Mouse (Mus musculus) cortical plate, adult 2 months (tissue): ENCODE data around the gene Cd52. TPM values are rescaled to one million over a fixed set of nuclear protein-coding genes. Genes with fewer than 3 reads are reported as not detected.
"Not testable (repeated sequence)": the region's sequence is repeated elsewhere in the genome, so short reads cannot be mapped to it uniquely, and the experiment has no call there.

ENCODE experiments used
- H3K27ac ChIP-seq: fragments of 200-500 bp; 2 replicates; pipeline ENCODE4 v1.5.1; 2012; ENCODE audit warnings: low read length, control low read depth, inconsistent platforms; ENCODE audit not compliant: insufficient read depth
- H3K4me1 ChIP-seq: fragments of 200-500 bp; 2 replicates; pipeline ENCODE4 v1.6.1; 2011; ENCODE audit warnings: low read length; ENCODE audit not compliant: control insufficient read depth, insufficient read depth
- H3K4me3 ChIP-seq: fragments of 200-500 bp; 2 replicates; pipeline ENCODE4 v1.5.1; 2011; ENCODE audit warnings: mild to moderate bottlenecking, low read length, control low read depth; ENCODE audit not compliant: insufficient read depth
- CTCF ChIP-seq: fragments of 200-500 bp; IDR thresholded peaks from 2 replicates; pipeline ENCODE4 v1.5.1; 2011; ENCODE audit warnings: mild to moderate bottlenecking, control low read depth, low read length; ENCODE audit not compliant: insufficient read depth; ENCODE audit errors: extremely low read depth
- POLR2A ChIP-seq: fragments of 200-500 bp; IDR thresholded peaks from 2 replicates; pipeline ENCODE4 v1.6.1; 2011; ENCODE audit warnings: mild to moderate bottlenecking, low read length, control low read depth; ENCODE audit not compliant: insufficient read depth; ENCODE audit errors: extremely low read depth
- polyA plus RNA-seq: library from polyadenylated mRNA; depleted of rRNA; stranded (reverse); fragments of >200 nt; gene quantifications from 2 replicates; pipeline ENCODE4 v1.2.3, GENCODE M21; 2012; rRNA removed

The Cd52 gene
- 4.2 and 5.5 TPM in 2 replicates for polyA plus RNA-seq

- Histone ChIP-seq H3K4me1 (no peaks in the 10 kb centered on the region), H3K27ac (no peak within 1 kb of the TSS), H3K4me3 (no peak within 1 kb of the TSS)
- TF ChIP-seq POLR2A (no peak), CTCF (no peak)
Observed at GRCm38 (mm10) chr4:134094923-134095547, at the start of gene Cd52. Gene Cd52 (minus strand): TSS chr4:134095082.

GRCm38 (mm10) chr4:134144297-134144696, 49.4 kb upstream of the Cd52 start:
- not testable (repeated sequence) for H3K27ac ChIP-seq, H3K4me1 ChIP-seq, H3K4me3 ChIP-seq

DNA sequence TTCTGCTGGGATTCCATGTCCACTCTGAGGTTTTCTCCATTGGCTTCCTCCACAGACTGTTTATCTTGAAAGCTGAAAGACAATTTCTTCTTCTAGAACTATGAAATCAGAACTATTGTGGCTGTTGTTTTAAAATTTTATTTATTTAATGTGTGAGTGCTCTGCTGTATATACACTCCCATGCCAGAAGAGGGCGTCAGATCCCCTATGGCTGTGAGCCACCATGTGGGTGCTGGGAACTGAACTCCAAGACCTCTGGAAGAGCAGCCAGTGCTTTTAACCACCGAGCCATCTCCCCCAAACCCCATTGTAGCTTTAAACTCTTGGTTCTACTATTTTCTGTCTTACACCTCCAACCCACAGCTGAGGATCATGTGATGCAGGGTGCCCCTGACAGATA, 44.0 kb upstream of the Cd52 start:
- TF ChIP-seq POLR2A (no peak), CTCF (no peak)
- Histone ChIP-seq H3K27ac (no peak overlapping the region), H3K4me3 (no peak overlapping the region), H3K4me1 (no peaks in the 10 kb centered on the region)

DNA sequence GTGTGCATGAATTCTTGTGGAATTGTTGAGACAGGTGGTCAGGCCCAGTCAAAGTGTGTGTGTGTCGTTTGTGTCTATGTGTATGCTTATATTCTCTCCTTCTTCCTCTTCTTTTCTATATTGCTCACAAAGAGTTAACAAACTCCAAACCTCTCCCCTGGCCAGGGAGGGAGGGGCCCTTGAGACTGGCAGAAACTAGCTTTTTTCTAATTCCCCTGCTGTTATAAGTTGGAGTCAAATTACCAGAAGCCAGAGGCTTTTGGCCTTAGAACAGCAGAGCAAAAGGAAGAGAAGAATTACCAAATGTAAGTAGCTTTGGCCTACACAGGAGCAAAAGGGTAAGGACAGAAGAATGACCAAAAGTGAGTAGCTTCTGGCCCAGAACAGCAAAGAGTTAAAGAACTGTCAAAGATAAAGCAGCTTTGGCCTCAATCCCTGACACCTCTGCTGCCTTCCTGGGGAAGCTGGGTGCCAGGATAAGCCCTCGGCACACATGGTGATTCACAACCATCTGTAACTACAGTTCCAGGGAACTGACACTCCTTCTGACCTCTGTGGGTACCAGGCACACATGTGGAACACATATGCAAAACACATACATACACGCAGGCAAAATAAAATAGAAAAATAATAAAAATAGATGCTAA, 41.5 kb upstream of the Cd52 start:
- no peak overlapping the region for H3K27ac ChIP-seq
- H3K4me1 ChIP-seq: no peaks in the 10 kb centered on the region
- H3K4me3 ChIP-seq: no peak overlapping the region
- TF ChIP-seq POLR2A: no peak
- no peak for TF ChIP-seq CTCF

DNA sequence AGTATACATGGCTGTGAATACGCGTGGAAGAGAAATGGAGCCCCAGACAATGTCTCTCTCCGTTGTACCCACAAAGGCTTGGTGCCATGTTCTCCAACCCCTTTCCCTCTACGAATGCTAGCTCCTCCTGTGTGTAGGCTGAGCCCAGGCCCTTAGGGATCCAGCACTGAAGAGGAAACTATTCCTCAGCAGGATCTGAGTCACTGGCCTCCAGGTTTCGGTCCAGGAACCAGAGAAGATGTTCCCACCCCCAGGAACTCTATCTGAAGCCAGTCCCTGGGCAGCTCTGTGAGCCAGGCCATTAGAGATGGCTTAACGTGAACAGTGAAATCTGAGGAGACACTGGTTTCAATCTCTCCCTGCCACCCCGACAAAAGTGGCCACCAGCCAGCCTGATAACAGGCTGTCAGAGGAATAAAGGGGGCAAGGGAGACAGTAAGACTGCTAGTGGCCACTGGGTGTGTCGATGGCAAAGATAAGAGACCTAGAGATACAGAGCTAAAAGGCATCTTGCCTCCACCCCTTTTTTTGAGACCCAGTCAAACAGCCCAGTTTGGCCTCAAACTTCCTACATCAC, 37.7 kb upstream of the Cd52 start:
- TF ChIP-seq CTCF: no peak
- no peak for TF ChIP-seq POLR2A
- Histone ChIP-seq H3K4me3 (no peak overlapping the region), H3K27ac (no peak overlapping the region), H3K4me1 (0 out of 2 replicates have a peak, but pooled peaks cover 1% of the 10 kb centered on the region)

- no peak overlapping the region for H3K4me3 ChIP-seq
- H3K27ac ChIP-seq: no peak overlapping the region
- no peak for TF ChIP-seq CTCF
- no peak for TF ChIP-seq POLR2A
- 0 out of 2 replicates have a peak, but pooled peaks cover 2% of the 10 kb centered on the region for H3K4me1 ChIP-seq
Observed at GRCm38 (mm10) chr4:134132117-134132516, 37.2 kb upstream of the Cd52 start.

GRCm38 (mm10) chr4:134129482-134129881, 34.6 kb upstream of the Cd52 start:
- peaks cover 4% of the 10 kb centered on the region; the same call in 1 of the 2 replicates for H3K4me1 ChIP-seq
- peak overlapping the region; percentile 27; the same call in 1 of the 2 replicates for H3K27ac ChIP-seq
- H3K4me3 ChIP-seq: peak overlapping the region; percentile 80; the same call in 1 of the 2 replicates
- TF ChIP-seq POLR2A: 0 out of 2 replicates have a peak, but pooled peaks have one; percentile 36
- TF ChIP-seq CTCF: no peak

DNA sequence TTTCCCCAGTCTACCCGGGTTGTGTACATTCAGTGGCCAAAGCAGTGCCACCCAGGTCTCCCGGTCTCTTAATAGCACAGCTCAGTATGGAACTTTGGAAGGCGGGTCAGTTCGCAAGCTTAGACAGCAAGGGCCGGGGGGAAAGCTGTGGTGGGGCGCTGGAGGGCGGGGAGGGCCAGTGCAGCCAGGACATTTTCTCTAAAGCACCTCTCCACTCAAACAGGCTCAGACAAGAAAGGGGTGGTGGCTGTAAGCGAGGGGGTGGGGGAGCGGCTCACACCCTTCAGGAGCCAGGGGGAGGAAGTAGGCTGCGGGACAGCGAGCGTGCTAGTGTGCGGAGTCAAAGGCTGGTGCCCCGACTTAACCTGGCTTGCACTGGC, 34.1 kb upstream of the Cd52 start:
- peak overlapping the region; percentile 80 for H3K4me3 ChIP-seq
- H3K27ac ChIP-seq: peak overlapping the region; percentile 47; the same call in 1 of the 2 replicates
- H3K4me1 ChIP-seq: peaks cover 4% of the 10 kb centered on the region; the same call in 1 of the 2 replicates
- TF ChIP-seq CTCF (no peak), POLR2A (no peak)

GRCm38 (mm10) chr4:134128221-134128982, 33.5 kb upstream of the Cd52 start, which contains the start of gene Sh3bgrl3:
Gene Sh3bgrl3 (minus strand): TSS chr4:134128789.
- TF ChIP-seq CTCF (no peak), POLR2A (peak; percentile 93)
- Histone ChIP-seq H3K4me1 (peaks cover 4% of the 10 kb centered on the region; the same call in 1 of the 2 replicates), H3K4me3 (peak within 1 kb of the TSS; percentile 80), H3K27ac (peak within 1 kb of the TSS; percentile 86)

GRCm38 (mm10) chr4:134127793-134128192, 32.9 kb upstream of the Cd52 start:
- TF ChIP-seq CTCF (no peak), POLR2A (no peak)
- peak overlapping the region; percentile 80 for H3K4me3 ChIP-seq
- peaks cover 4% of the 10 kb centered on the region; the same call in 1 of the 2 replicates for H3K4me1 ChIP-seq
- peak overlapping the region; percentile 86 for H3K27ac ChIP-seq
